Mouse (Mus musculus): Measurements from ENCODE around the gene Alyref. TPM values are rescaled to one million over a fixed set of nuclear protein-coding genes. Genes with fewer than 3 reads are reported as not detected.

Gene Alyref
- polyA plus RNA-seq, 1 experiment from 2014 or later: 333 TPM

DNA sequence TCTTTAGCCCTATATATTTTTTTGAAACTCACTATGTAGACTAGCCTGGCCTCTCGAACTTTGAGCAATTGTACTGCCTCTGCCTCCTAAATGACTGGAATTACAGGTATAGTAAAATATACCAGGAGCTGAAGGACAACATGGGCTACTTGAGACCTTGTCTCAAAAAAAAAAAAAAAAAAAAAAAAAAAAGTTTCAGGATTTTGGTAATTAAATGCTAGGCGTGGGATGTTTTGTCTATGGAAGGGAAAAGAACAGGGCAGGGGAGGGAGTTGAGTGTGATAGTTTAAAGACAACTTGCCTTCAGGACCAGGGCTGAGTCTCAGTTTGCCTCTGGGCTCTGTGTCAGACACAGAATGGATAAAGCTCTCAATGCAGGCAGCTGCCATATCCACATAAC lies 23.1 kb downstream of the Alyref start:
- H3K4me3 ChIP-seq (ENCODE audit: low read depth, low read length): no peak overlapping the region
- H3K27ac ChIP-seq (ENCODE audit: low read depth, low read length): no peak overlapping the region
- H3K4me2 ChIP-seq: no peak overlapping the region; the same call in 1 of the 2 replicates
- H3K9me3 ChIP-seq (replicated peaks; ENCODE audit: control insufficient read depth, low read length): no peaks in the 10 kb centered on the region
- H3K9ac ChIP-seq (ENCODE audit: low read depth, low read length): no peak overlapping the region
- WGBS (ENCODE audit: insufficient replicate concordance): 90% methylated on average over 2 of the region's 2 CpGs
- H3K4me1 ChIP-seq (ENCODE audit: control insufficient read depth, insufficient read depth, low read length): peaks cover 31% of the 10 kb centered on the region
- no peak for ATAC-seq (replicated peaks; ENCODE audit: insufficient number of reproducible peaks, low FRiP score, low TSS enrichment)
- H3K27me3 ChIP-seq (ENCODE audit: control insufficient read depth, insufficient read depth, low read length): no peaks in the 10 kb centered on the region
- H3K36me3 ChIP-seq (ENCODE audit: control insufficient read depth, insufficient read depth, low read length): peaks cover 33% of the 10 kb centered on the region

GRCm38 (mm10) chr11:120574278-120574600 lies 23.9 kb downstream of the Alyref start:
- no peak for ATAC-seq (replicated peaks; ENCODE audit: insufficient number of reproducible peaks, low FRiP score, low TSS enrichment)
- WGBS (ENCODE audit: insufficient replicate concordance): 40% methylated on average over 5 of the region's 5 CpGs
- Histone ChIP-seq H3K27me3 (ENCODE audit: control insufficient read depth, insufficient read depth, low read length) (no peaks in the 10 kb centered on the region), H3K9ac (ENCODE audit: low read depth, low read length) (peak overlapping the region; percentile 92; the same call in 1 of the 2 replicates), H3K4me1 (ENCODE audit: control insufficient read depth, insufficient read depth, low read length) (peaks cover 22% of the 10 kb centered on the region), H3K9me3 (replicated peaks; ENCODE audit: control insufficient read depth, low read length) (no peaks in the 10 kb centered on the region), H3K4me2 (peak overlapping the region; percentile 69), H3K36me3 (ENCODE audit: control insufficient read depth, insufficient read depth, low read length) (peaks cover 35% of the 10 kb centered on the region), H3K4me3 (ENCODE audit: low read depth, low read length) (peak overlapping the region; percentile 98), H3K27ac (ENCODE audit: low read depth, low read length) (no peak overlapping the region)

DNA sequence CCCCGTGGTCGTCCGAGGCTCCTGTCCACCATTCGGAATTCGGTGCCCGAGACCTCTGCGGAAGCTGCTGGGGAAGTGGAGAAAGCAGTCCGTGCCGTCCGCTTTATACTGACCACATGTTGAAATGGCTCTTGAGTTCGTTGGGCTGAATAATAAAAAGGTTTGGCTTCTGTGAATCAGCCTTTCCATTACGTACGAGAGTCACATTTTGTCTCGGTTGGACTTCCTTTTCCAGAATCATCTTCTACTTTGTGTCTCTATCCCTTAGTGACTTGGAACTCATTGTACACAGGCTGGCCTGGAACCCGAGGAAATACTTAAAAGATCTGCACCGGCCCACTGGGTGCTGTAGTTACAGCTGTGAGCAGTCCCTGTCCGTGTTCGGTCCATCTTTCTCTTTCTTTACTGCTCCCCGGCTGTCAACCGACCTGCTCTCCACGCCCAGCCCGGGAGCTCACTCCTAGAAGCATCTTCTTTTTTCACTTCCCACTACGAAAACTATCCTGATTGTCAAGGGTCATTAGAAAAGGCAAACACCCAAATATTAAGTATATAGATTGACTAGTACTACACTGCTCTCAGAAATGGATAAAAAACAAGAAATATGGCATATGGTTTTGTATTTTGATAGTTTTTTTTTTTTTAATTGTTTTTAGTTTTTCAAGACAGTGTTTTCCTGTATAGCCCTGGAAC lies 24.4 kb downstream of the Alyref start:
- H3K4me2 ChIP-seq: peak overlapping the region; percentile 69
- no peaks in the 10 kb centered on the region for H3K27me3 ChIP-seq (ENCODE audit: control insufficient read depth, insufficient read depth, low read length)
- peak overlapping the region; percentile 92 for H3K9ac ChIP-seq (ENCODE audit: low read depth, low read length)
- peaks cover 31% of the 10 kb centered on the region for H3K36me3 ChIP-seq (ENCODE audit: control insufficient read depth, insufficient read depth, low read length)
- peak overlapping the region; percentile 96 for H3K27ac ChIP-seq (ENCODE audit: low read depth, low read length)
- WGBS (ENCODE audit: insufficient replicate concordance): 1% methylated on average over 23 of the region's 23 CpGs
- no peaks in the 10 kb centered on the region for H3K9me3 ChIP-seq (replicated peaks; ENCODE audit: control insufficient read depth, low read length)
- no peak for ATAC-seq (replicated peaks; ENCODE audit: insufficient number of reproducible peaks, low FRiP score, low TSS enrichment)
- peaks cover 17% of the 10 kb centered on the region for H3K4me1 ChIP-seq (ENCODE audit: control insufficient read depth, insufficient read depth, low read length)
- peak overlapping the region; percentile 98 for H3K4me3 ChIP-seq (ENCODE audit: low read depth, low read length)

GRCm38 (mm10) chr11:120572752-120573584 lies 25.2 kb downstream of the Alyref start, which contains the start of gene P4hb:
TSS of gene P4hb (minus strand) at chr11:120573253.
- H3K4me3 ChIP-seq (ENCODE audit: low read depth, low read length): peak within 1 kb of the TSS; percentile 98
- peak within 1 kb of the TSS; percentile 86 for H3K4me2 ChIP-seq
- H3K27ac ChIP-seq (ENCODE audit: low read depth, low read length): peak within 1 kb of the TSS; percentile 96
- H3K27me3 ChIP-seq (ENCODE audit: control insufficient read depth, insufficient read depth, low read length): no peaks in the 10 kb centered on the region
- under 1% methylated on average over 93 of the region's 94 CpGs for WGBS (ENCODE audit: insufficient replicate concordance)
- H3K36me3 ChIP-seq (ENCODE audit: control insufficient read depth, insufficient read depth, low read length): peaks cover 29% of the 10 kb centered on the region
- peaks cover 16% of the 10 kb centered on the region for H3K4me1 ChIP-seq (ENCODE audit: control insufficient read depth, insufficient read depth, low read length)
- H3K9ac ChIP-seq (ENCODE audit: low read depth, low read length): peak within 1 kb of the TSS; percentile 92
- no peaks in the 10 kb centered on the region for H3K9me3 ChIP-seq (replicated peaks; ENCODE audit: control insufficient read depth, low read length)
- peak; percentile 96 for ATAC-seq (replicated peaks; ENCODE audit: insufficient number of reproducible peaks, low FRiP score, low TSS enrichment)

GRCm38 (mm10) chr11:120572417-120572751 lies 25.8 kb downstream of the Alyref start:
- Histone ChIP-seq H3K36me3 (ENCODE audit: control insufficient read depth, insufficient read depth, low read length) (peaks cover 28% of the 10 kb centered on the region), H3K4me2 (peak overlapping the region; percentile 86), H3K27ac (ENCODE audit: low read depth, low read length) (peak overlapping the region; percentile 96), H3K4me3 (ENCODE audit: low read depth, low read length) (peak overlapping the region; percentile 98), H3K27me3 (ENCODE audit: control insufficient read depth, insufficient read depth, low read length) (no peaks in the 10 kb centered on the region), H3K4me1 (ENCODE audit: control insufficient read depth, insufficient read depth, low read length) (peaks cover 16% of the 10 kb centered on the region), H3K9me3 (replicated peaks; ENCODE audit: control insufficient read depth, low read length) (no peaks in the 10 kb centered on the region), H3K9ac (ENCODE audit: low read depth, low read length) (peak overlapping the region; percentile 92)
- 0% methylated on average over 20 of the region's 24 CpGs for WGBS (ENCODE audit: insufficient replicate concordance)
- peak; percentile 31 for ATAC-seq (replicated peaks; ENCODE audit: insufficient number of reproducible peaks, low FRiP score, low TSS enrichment)

GRCm38 (mm10) chr11:120571754-120572416 lies 26.3 kb downstream of the Alyref start:
- WGBS (ENCODE audit: insufficient replicate concordance): 7% methylated on average over 11 of the region's 11 CpGs
- Histone ChIP-seq H3K4me2 (peak overlapping the region; percentile 86), H3K9me3 (replicated peaks; ENCODE audit: control insufficient read depth, low read length) (no peaks in the 10 kb centered on the region), H3K9ac (ENCODE audit: low read depth, low read length) (peak overlapping the region; percentile 92), H3K27me3 (ENCODE audit: control insufficient read depth, insufficient read depth, low read length) (no peaks in the 10 kb centered on the region), H3K27ac (ENCODE audit: low read depth, low read length) (peak overlapping the region; percentile 96; the same call in 1 of the 2 replicates), H3K4me1 (ENCODE audit: control insufficient read depth, insufficient read depth, low read length) (peaks cover 16% of the 10 kb centered on the region), H3K4me3 (ENCODE audit: low read depth, low read length) (peak overlapping the region; percentile 98), H3K36me3 (ENCODE audit: control insufficient read depth, insufficient read depth, low read length) (peaks cover 28% of the 10 kb centered on the region)
- ATAC-seq (replicated peaks; ENCODE audit: insufficient number of reproducible peaks, low FRiP score, low TSS enrichment): no peak

DNA sequence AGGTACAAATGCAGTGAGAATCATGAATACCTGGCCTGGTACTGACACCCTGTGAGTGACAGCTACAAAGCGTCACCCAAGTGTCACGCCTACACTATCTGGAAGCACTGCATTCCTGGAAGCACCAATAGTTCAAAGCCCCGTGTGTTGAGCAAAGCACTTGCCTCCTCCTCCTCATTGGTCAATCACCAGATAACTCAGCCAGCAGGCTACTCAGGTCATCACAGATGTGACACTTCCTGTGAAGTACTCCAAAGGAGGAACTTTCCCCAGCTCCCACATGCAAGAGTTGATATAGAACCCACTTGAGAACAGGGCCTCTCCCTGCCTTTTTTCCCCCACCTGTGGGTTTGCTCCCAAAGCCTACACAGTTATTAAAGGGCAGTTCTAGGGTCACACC lies 27.0 kb downstream of the Alyref start:
- Histone ChIP-seq H3K4me2 (peak overlapping the region; percentile 86), H3K36me3 (ENCODE audit: control insufficient read depth, insufficient read depth, low read length) (peaks cover 35% of the 10 kb centered on the region), H3K9me3 (replicated peaks; ENCODE audit: control insufficient read depth, low read length) (no peaks in the 10 kb centered on the region), H3K4me1 (ENCODE audit: control insufficient read depth, insufficient read depth, low read length) (peaks cover 16% of the 10 kb centered on the region), H3K27me3 (ENCODE audit: control insufficient read depth, insufficient read depth, low read length) (no peaks in the 10 kb centered on the region), H3K9ac (ENCODE audit: low read depth, low read length) (peak overlapping the region; percentile 92; the same call in 1 of the 2 replicates), H3K4me3 (ENCODE audit: low read depth, low read length) (peak overlapping the region; percentile 98), H3K27ac (ENCODE audit: low read depth, low read length) (no peak overlapping the region)
- WGBS (ENCODE audit: insufficient replicate concordance): 27% methylated on average over 3 of the region's 3 CpGs
- ATAC-seq (replicated peaks; ENCODE audit: insufficient number of reproducible peaks, low FRiP score, low TSS enrichment): no peak

- Histone ChIP-seq H3K27ac (ENCODE audit: low read depth, low read length) (no peak overlapping the region), H3K4me1 (ENCODE audit: control insufficient read depth, insufficient read depth, low read length) (peaks cover 8% of the 10 kb centered on the region), H3K36me3 (ENCODE audit: control insufficient read depth, insufficient read depth, low read length) (peaks cover 58% of the 10 kb centered on the region), H3K4me3 (ENCODE audit: low read depth, low read length) (no peak overlapping the region), H3K27me3 (ENCODE audit: control insufficient read depth, insufficient read depth, low read length) (no peaks in the 10 kb centered on the region), H3K4me2 (no peak overlapping the region), H3K9me3 (replicated peaks; ENCODE audit: control insufficient read depth, low read length) (no peaks in the 10 kb centered on the region), H3K9ac (ENCODE audit: low read depth, low read length) (no peak overlapping the region)
- ATAC-seq (replicated peaks; ENCODE audit: insufficient number of reproducible peaks, low FRiP score, low TSS enrichment): no peak
- WGBS (ENCODE audit: insufficient replicate concordance): 95% methylated on average over 6 of the region's 6 CpGs
Measured at GRCm38 (mm10) chr11:120568324-120568723, 29.8 kb downstream of the Alyref start.
